Mouse (Mus musculus) adrenal gland, postnatal 14 days (tissue): ENCODE results near the gene Acvrl1. TPM values are rescaled to one million over a fixed set of nuclear protein-coding genes. Genes with fewer than 3 reads are reported as not detected.
A peak's percentile ranks its signal among the peaks of the same experiment; 100 is the strongest.

ENCODE experiments used
- DNase-seq: peaks from one replicate; pipeline ENCODE4 v3.0.0; 2021; ENCODE audit warnings: mixed read lengths
- long read RNA-seq, 2 experiments: library from polyadenylated mRNA; stranded (forward); transcript quantifications; one replicate each; pipeline ENCODE4 v2.0.0; 2021
- total RNA-seq: library from RNA; stranded (reverse); gene quantifications from 2 replicates; pipeline ENCODE4 v1.2.3, GENCODE M21; 2021

The Acvrl1 gene
- total RNA-seq: 16.7 and 20.7 TPM in 2 replicates
- long read RNA-seq, experiment 1, partial matches to known transcripts: 12 of 17 reads
- long read RNA-seq, experiment 1, other reads (novel, unspliced or antisense): 2 of 17 reads
- long read RNA-seq, experiment 2, partial matches to known transcripts: 9 of 14 reads
- long read RNA-seq, experiment 2, other reads (novel, unspliced or antisense): 4 of 14 reads

DNA sequence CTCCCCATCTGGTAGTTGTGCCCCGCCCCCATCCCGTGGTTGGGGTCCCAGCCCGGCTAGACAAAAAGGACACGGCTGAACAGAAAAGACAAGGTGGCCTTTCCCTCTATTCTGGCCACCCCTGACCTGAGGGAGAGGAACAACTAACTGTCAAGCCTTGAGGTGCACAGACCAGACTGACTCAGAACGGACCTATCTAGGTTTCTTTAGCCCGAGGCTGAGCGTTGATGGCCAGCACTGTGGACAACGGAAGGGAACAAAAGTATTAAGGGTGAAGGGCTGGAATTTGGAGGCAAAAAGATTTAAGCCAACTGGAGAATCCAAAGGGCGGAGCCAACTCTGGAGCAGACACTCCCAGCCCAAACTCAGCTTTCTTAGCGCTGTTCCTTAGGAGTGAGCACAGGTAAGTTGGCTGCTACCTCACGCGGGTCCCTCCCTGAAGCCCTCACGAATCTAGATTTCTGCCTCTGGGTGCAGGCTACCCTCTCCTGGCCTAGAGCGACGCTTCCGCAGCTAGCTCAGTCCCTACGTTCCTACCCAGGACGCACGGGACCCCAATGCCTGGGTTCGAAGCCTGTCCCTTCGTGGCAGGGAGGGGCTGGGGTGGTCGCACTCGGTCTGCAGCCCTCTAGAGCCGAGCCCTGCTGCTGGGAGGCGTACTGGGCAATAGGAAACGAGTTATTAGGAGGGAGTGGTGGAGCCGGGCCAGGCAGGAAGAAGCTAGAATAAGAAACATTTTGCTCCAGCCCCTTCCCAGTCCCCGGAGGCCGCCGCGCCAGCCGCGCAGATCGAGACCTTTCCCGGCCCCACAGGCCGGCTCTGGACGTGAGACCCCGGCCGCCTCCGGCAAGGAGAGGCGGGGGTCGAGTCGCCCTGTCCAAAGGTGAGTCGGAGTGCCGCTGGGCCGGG lies at the start of gene Acvrl1:
Acvrl1 (plus strand) TSS at position 342 of the 909 bp plus-strand sequence.
- peak; percentile 53 for DNase-seq

DNA sequence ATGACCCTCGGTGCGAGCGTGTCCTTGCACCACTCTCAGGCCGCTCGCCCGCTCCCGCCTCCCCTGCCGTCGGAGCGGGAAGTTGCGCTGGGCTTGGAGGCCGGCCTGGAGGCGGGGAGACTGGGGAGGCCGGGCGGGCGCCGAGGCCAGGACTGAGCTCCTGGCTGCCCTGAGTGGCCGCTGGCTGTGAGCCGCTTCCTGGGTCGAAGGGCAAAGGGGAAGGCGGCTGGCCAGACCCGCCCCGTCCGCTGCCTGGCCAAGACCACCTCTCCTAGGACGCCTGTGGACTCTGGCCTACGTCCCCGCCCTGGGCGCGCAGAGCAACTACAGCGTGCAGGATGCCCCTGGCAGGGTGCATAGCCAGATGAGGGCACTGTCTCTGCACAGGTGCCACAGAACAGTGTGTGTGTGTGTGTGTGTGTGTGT lies 49.6 kb upstream of the Acvrl1 start:
- peak; percentile 97 for DNase-seq

DNA sequence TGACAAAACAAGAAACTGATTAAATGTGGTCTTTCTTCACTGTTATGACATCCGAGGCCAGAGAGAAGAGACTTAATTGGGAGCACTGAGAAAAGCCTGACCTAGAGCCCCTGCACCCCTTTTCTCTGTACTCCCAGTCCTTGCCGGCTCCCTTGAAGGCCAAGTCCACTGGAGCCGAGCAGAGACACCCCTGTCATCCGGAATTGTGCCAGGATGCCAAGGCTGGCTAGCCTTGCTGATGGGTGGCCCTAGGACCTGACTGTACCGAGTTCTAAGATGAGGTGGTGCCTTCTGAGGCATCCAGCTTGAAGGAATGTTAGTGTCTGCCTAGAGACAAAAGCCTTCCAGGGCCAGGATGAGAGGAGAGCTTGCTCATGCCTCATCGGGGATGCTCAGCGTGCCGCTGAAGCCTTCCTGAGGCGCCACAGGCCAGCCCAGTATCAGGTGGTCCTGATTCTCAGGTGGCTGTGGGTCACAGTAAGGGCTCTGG lies 48.2 kb upstream of the Acvrl1 start:
- DNase-seq: peak; percentile 65

DNA sequence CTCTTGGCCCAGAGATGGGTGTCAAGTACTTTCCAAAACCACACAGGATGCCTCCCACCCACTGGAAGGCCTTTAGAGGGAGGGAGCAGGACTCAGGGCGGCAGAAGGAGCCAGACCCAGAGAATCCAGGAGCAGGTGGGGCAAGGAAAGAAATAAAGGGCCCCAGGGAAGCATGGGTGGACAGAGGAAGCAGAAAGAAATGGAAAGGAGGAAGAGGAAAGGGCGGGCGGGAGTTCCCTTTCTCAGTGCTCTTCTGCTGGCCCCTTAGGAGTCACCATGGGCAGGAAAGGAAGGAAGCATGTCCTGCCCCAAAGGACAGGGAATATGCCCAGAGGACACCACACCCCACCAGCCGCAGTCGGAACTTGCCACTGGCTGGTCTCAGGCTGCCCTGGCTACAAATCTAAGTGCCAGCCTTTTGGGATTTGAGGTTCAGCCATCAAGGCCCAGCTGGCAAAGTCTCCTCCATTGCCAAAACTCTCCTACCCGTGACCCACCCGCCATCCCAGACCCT lies 47.2 kb upstream of the Acvrl1 start:
- DNase-seq: peak; percentile 40

DNA sequence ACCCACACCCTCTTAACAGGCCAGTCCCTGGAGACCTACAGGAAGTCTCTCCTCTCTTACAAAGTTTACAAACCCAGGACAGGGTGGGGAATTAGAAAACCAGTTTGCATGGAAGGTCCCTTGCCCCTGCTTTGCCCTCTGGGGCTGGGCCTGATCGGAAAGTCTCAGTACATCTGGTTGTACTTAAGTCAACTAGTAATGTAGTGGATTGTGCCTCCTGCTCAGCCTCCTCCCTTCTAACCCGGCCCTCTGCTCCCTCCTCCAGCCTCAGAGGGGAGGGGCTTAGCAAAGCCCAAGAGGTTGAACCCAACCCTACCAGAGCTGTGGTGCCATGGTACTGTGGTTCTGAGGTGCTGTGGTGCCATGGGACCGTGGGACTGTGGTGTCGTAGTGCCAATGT lies 46.1 kb upstream of the Acvrl1 start:
- DNase-seq: no peak

DNA sequence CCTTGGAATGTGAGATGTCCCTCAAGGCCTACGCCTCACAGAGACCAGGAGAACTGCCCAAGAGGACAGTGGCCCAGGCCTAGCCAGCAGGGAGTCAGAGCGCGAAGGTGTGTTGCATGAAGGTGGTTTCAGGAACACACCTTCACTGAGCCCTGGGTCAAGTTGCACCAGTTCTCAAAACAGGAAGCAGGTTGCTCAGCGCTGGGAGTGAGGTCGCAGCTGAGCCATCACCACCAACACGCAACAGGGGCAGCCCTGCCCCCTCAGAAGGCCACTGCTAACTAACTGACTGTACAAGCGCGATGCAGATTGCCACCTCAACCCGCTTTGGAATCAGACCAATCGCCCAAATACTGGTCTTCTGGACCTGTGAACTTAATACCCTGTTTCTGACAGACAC lies 43.8 kb upstream of the Acvrl1 start:
- DNase-seq: no peak

DNA sequence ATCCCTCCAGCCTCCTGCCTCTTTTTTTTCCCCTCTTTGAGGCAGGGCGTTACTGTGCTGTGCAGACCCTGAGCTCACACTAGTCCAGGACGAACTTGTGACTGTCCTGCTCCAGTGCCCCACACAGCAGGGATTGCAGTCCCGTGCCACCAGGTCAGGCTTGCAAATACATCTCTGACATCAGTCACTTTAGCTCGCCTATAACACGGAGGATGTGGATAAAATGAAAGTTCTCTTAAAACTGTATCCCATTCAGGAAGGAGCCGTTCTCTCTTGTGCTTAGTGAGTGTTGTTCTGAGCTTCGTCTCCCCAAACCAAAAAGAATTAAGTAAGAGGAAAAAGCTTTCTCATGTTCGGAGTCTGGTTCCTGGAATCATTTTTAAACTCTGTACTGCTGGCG lies 41.9 kb upstream of the Acvrl1 start:
- no peak for DNase-seq

DNA sequence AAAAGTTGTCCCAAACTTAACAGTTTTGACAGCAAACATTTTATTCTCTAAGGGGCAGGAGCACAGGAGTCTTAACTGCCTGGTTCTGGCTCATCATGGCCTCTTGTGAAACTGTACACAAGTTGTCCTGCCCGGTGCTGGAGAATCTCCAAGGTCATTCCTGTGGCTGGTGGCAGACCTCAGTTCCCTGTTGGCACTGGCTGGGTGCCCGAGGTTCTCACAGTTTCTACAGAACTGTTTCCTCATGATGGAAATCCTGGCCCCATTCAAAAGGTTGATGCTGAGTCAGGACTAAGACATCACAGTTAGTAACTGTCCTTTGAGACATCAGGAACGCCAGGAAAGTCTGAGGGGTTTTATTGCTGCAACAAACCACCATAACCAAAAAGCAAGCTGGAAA lies 41.4 kb upstream of the Acvrl1 start:
- peak; percentile 93 for DNase-seq

DNA sequence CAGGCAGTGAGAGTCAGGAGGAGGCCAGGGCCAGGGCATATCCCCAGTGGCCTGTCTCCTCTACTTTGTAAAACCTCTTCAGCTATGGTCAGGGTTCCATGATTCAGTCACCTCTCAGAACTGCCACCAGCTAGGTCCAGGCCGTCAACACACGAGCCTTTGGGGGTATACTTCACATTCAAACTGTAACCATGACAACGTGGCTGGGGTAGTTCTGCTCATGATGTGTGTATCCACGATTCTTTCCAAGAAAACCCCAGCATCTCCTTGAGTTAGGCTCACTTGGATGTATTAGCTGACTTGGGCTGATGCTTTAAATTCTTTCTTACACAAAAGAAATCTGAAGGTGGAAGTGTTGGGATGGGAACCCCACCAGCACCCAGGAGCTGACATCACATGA lies 40.0 kb upstream of the Acvrl1 start:
- no peak for DNase-seq

DNA sequence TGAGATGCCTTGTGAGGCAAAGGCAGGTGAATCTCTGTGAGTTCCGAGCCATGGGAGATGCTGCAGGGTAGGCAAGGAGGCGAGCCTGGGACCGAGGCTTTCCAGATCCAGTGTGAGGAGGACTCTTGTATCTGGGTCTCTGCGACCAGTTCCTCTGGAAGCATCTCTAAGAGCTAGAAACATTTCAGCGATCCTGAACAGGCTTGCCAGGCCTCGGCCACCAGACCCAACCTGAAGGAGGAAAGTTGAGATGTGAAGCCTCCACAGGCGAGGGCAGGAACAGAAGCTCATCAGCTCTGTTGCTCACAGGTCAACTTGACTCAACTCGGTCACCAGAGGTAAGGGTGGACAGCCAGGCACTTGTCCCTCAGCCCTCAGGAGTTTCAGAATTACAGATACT lies 36.8 kb upstream of the Acvrl1 start:
- DNase-seq: no peak

DNA sequence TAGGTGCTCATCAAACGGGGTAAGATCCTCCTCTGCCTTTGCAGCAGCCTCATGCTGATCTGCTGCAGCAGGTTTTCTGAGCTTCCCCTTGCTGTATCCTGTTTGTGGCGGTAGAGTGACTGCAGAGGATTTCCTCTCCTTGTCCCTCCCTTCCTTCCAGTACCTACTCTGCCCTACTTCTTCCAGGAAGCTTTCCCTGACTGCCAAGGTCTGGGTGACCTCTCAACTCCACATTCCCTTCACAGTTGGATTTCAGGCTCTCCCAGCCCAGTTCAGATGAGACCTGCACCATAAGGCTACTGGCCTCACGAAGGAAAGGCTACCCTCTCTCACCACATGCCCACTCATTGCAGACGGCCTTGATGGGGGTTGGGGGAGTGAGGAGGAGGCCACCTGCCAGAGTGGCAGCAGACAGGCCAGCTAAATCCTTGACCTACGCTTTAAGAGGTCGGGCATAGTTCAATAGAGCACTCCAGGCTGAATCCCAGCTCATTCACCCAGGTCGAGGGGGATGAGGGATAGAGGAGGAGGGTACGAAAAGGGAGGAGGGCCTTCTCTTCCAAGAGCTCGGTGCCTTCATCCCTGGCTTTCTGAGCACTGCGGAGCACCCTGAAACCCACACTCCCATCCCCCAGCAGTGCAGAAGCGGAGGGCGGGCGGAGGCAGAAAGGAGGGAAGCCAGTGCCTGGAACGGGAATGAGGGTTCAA lies 36.0 kb upstream of the Acvrl1 start:
- no peak for DNase-seq

DNA sequence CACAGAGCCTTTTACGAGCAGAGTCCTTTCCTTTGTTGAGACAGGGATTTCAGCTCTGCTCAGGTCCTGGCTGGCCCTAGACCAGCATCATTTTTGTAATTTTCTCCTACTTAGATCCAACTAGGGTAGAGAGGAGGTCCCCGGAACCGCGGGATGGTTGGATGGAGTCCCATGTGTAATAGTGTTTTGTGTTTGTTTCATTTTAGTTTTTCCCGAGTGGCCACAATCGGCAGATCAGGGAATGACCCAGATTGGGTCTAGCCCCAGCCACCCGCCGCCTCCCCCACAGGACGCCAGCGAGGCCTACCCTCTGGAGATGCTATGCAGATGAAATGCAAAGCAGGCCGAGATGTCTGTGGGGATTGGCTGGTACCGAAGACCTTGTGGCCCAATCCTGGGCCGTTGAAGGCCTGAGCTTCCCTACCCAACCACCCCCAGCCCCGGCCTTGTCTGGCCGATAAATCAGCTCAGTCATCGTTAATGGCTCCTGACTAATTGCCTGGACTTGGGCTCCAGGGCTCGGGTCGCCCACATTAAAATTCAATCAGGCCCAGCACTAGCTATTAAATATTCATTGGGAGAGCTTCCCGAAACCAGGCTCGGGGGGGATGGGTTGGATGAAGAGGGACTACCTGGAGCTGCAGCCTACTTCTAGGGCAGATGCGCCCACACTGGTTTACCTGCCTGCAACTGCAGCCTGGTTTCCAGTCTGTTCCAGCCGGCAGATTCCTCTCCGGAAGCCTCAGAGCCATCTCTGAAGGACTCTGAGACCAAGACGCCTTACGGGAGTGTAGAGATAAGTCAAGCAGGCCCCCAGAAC lies 35.3 kb upstream of the Acvrl1 start:
- peak; percentile 85 for DNase-seq

DNA sequence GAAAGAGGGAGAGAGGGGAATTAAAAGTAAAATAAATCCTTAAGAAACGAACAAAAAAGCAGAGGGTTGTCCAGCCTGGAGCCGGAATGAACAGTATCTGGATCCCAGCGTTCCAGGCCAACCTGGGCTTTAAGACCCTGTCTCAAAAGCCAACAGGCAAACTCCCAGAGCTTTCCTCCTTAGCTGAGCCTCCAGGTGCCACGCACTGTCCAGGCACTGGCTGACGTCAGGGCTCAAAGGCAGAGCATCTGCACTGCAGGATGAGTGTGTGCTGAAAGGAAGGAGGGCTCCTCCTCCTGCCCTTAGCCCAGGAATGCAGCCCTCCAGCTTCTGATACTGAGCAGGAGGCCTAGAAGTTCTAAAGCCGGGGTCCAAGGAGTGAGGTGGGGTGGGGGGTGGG lies 34.3 kb upstream of the Acvrl1 start:
- DNase-seq: no peak

DNA sequence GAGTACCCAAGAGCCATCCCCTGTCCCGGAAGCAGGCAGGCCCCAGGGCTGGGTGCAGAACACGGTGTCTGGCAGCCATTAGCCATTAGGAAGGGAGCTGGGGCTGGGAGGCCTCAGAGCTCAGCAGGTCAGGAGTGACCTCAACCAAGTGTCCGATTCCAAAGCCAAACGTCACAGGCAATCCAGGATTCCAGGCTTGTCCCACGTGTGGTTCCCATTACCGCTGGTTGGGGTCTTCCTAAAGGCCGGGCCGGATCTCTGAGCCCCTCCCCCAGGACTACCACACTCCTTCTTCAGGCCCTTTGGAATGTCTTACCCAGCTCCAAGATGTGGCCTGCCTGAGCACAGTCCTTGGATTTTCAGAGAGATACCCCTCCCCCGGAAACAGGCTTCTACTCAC lies 33.3 kb upstream of the Acvrl1 start:
- DNase-seq: no peak

DNA sequence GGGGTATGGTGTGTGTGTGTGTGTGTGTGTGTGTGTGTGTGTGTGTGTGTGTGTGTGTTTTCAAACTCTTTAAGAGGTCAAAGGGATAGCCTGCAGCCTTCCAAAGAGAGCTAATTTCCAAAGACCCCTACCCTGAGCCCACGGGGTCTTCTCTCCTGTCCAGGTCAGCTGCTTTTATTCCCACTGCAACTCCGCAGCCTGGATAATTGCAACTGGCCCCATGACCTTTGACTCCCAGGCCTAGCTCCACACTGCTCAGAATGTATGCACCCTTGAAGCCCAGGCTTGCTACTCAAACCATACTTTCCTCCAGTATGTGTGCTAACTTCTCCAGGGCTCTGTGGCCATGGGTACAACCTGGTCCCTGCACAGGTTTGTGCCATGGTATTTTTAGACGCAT lies 32.9 kb upstream of the Acvrl1 start:
- DNase-seq: no peak

DNA sequence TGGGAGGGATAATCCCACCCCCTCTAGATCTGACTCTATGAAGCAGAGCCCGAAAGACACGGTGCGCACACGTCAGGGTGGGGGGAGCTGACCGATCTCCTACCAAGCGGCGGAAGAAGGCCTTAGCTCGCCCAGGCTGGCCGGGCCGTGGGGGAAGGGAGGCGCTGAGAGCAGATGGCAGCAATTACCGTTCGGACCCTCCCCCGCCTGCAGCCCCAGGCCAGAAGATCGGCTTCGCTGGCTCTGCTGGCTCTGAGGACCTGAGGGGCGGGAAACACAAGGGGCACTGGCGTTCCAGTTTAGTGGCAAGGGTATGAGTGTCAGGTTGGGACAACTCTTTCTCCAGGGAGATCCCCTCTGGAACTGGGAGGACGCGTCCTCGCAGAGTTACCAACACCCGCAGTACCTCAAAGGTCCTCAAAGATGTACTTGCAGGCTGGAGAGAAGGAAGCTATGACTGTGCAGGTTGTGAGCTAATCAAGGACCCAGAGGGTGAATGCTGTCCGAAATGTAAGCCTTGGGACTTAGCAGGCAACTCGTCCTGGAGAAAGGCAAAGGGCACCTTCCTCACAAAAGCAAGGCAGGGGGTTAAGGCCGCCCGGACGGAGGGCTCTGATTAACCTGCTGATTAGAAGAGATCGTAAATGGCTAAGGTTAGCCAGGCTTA lies 30.2 kb upstream of the Acvrl1 start:
- DNase-seq: peak; percentile 73

DNA sequence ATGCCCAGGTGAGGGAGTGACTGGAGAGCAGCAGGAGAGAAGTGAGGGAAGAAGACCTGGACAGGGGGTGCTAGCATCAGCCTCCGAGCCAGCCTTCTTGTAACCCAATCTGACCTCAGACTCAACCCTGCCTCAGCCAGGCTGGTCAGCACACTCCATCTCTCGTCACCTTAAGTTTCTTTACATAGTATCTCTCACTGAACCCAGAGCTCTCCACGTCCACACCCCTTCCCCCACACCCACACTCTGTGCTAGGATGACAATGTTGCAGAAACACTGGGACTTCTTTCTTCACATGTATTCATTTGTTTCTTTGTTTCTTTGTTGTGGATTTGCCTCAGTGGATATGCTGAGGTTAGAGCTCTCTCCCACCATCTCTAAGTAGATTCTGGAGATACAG lies 27.3 kb upstream of the Acvrl1 start:
- no peak for DNase-seq

DNA sequence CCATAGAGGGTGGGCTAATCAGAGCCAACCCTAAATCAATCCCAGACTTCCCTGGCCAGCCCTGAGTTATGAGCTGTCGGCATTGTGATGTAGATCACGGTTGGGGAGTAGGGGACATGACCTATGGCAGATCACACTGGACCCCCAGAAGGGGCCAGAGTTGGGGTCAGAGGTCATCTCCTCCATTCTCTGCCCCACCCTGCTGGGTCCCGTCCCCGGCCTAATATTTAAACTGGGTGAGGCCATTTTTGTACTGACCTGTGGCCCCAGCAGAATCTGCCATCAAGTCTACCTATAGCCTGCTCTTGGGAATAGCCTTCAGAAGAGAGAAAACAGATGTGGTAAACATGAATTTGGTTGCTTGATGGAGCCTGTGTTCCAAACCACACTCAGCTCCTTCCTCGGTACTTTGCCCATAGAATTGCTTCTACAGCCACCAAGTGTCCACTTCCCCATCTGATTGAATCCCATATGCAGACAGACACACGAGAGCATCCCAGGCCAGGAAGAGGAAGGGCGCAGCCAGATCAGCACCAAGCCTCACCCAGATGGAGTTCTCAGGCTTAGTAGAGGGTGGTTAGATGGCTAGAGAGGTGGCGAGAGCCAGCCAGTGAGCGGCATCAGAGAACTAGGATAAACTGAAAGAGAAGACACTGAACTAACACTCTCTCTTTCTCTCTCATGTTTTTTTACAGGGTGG lies 24.6 kb upstream of the Acvrl1 start:
- DNase-seq: no peak

DNA sequence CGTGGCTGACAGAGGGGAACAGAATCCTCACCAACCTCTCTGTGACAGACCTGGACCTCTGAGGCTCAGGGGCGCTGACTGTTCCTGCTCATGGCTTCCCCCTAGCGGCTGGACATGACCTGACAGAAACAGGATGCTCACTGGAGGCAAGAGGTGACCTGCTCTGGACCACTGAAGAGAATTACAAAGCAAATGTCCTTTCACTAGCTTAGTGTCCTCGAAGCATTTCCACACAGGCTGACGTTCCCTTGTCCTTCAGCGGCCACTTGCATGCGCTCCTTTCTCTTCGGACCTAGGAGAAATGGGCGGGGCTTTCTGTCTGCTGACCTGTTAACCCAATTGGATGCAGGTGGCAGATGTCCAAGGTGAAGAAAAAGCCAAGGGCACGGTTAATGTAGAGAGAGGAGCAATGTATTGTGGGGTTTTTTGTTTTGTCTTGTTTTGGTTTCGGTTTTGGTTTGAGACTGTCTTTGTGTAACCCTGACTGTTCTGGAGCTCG lies 22.8 kb upstream of the Acvrl1 start:
- peak; percentile 94 for DNase-seq

DNA sequence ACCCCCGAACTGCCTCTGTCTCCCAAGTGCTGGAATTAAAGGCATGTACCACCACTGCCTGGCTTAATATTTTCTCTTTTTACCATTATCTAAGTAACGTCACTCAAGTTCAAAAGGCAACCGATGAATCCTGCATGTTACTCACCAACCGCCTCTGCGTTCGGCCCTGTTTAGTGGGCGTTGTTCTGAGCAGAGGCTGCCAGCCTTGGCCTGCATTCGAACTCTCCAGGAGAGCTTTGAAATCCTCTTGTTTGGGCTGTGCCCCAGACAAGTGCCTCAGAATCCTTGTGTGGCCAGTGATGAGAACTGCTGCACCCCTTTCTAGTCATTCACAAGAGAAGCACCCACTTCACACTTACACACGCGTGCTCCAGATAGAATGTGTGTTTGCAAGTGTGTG lies 22.3 kb upstream of the Acvrl1 start:
- peak; percentile 77 for DNase-seq
